Mouse (Mus musculus): ENCODE data around the gene Arhgap45.

DNA sequence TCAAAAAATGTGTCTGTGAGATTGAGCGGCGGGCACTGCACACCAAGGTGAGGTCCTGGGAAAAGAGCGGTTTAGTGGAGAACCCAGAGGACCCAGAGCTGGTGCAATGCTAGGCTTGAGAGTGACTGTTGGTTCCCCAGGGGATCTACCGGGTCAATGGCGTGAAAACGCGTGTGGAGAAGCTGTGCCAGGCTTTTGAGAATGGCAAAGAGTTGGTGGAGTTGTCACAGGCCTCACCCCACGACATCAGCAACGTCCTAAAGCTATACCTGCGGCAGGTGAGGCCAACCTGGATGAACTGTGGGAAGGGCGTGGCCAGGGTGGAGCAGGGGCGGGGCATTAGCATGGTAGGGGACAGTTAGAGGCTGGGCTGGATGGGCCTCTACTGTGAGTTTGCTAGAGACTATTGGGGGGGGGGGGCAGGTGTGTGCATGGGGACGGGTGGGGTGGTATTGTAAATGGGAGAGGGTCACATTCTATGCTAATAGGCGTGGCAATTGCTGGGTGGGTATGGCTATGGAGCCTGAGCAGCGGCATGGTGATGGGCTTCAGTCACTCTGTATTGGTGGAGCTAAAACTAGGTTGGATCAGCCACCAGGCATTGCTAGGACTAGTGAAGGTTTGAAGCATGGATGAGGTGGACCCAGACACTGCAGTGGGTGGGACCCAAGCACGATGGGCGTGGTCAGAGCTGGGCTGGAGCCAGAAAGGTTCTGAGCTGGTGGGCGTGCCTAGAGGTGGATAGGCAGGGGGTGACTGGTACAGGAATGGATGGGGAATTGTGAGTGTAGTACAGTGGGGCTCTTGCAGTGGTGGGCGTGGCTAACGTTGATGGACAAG is 11.4 kb downstream of the Arhgap45 start:
- no peak for TF ChIP-seq CTCF (conservative IDR thresholded peaks at IDR 0.05; ENCODE audit: low read length)
- no peak for TF ChIP-seq POU5F1 (IDR thresholded peaks at IDR 0.05; ENCODE audit: borderline replicate concordance, low read length)
